Mouse (Mus musculus): ENCODE results near the gene Bglap3.

DNA sequence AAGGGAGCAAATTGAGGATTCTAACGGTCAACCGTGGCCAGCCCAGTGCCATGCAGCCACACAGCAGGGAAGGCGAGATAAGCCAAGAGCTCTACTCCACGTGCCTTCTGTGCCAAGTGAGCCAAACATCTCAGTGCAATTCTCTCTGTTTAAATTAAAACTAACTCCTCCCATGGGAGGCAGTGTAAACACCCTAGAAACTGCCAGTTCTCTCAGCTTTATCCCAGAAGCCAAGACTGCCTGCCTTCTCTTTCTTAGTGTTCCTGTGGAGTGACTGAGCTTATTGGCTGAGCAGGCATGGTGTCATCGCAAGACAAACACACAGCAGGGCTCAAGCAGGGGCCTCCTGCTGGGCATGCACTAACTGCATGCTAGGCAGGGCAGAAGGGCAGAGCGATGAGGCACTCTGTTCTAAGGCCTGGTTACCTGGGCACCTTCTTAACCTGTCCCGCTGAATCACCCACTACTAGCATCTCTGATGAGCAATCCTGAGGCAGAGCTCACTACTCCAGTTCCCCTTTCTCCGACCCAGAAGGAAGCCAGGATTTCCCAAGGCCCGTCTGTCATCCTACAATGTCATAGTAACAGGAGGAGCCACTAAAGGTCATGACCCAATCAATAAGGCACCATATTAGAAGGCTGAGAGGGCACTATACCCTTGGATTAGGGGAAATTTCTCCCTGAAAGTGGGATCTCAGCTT is 49.6 kb upstream of the Bglap3 start:
- TF ChIP-seq EP300 (IDR thresholded peaks at IDR 0.05; ENCODE audit: insufficient read depth, low read depth, low read length) (no peak), CTCF (IDR thresholded peaks at IDR 0.05) (no peak)

All from heart, adult 2 months (tissue).